Mouse (Mus musculus) mouse embryonic stem cell (cell line): ENCODE measurements at regions not wholly inside any gene's neighbourhood (a gene's known extent, or its start where the extent isn't known, plus 50 kb on each side); places are given as distances from the start of the nearest gene placed in this dataset.

Experiments
- in situ Hi-C, 2 experiments: fragments of 300-500 bp; cut with MboI; formaldehyde crosslinking; loops; 1 replicate in 1 of 2; 3 replicates in 1 of 2; pipeline ENCODE4 v1.14.3; 2019 to 2020; ENCODE audit warnings: low sequenced_read_pairs in 2 of 2, low pct_unique_long_range_greater_than_20kb in 1 of 2, mixed read lengths in 1 of 2; ENCODE audit not compliant: unreplicated experiment in 1 of 2

DNA sequence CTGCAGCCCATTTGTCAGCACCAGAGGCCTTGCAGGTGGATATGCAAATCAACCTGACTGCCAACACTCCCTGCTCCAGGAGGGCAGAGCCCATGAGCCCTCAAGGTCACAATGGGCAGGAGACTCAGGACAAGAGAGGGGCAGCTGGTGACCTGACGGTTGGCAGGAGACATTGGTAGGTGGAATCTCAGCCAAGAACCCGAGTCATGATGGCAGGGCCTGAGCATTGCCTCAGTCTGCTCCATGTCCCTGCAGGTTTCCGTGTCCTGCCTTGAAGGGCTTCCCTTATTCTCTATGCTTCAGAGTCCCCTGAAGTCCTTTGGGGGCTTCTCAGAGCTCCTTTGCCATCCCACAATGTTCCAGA lies 51.7 kb upstream of the Sulf2 start:
- in situ Hi-C loops, result loop anchor here in 1 of 2 experiments (10.0 kb wide), 1 partner anchor 128 kb away; no protein-coding TSS in a partner anchor

DNA sequence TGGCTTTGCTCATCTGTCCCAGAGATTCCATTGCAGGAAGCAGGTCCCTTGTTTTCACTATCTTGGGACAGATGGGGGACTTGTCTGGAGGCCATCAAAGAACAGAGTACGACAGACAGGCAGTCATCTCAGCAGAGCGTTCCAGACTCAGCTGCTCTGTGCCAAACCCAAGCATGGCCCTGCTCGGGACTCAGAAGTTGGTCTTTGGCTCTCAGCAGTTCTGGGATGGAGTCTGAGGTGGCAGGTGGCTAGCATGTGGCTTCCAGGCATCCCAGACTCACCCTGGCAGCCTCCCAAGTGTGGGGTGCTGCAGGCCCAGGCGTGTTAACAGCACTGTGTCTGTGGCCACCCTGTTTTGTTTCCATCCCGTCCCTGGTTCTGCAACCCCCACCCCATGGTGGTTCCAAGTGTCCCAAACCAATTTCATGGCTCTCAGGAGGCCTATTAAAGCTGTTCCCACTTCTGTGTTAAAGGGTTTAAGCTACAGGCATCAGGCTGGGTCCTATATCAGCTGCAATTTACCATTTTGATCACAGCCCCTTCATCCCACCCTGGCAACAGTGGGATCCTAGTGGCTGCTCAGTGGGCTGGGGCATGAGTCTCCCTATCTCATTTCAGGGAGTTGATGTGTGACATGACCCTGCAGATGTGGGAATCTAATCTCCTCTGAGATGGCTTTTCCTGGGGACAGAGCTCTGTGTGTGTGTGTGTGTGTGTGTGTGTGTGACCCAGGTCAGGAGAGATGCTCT lies 51.1 kb upstream of the Sulf2 start:
- in situ Hi-C loops, result loop anchor here in 1 of 2 experiments (10.0 kb wide), 1 partner anchor 128 kb away; no protein-coding TSS in a partner anchor
